Mouse (Mus musculus) CD4-positive helper T cell, adult 2 months (primary cell): ENCODE measurements around the gene Rnf217.

Experiments used
- DNase-seq: peaks from one replicate; pipeline ENCODE4 v3.0.0-alpha.2; 2012; ENCODE audit warnings: low read depth, missing footprints, low spot score

The Rnf217 gene

GRCm38 (mm10) chr10:31501644-31502043, 107.3 kb downstream of the Rnf217 start:
- no peak for DNase-seq

GRCm38 (mm10) chr10:31496931-31497330, 112.1 kb downstream of the Rnf217 start:
- no peak for DNase-seq

- DNase-seq, result no peak
Observed at GRCm38 (mm10) chr10:31495826-31496225, 113.2 kb downstream of the Rnf217 start.

GRCm38 (mm10) chr10:31494296-31494695, 114.7 kb downstream of the Rnf217 start:
- DNase-seq, result no peak

GRCm38 (mm10) chr10:31467043-31467898, 141.7 kb downstream of the Rnf217 start:
- DNase-seq, result no peak

GRCm38 (mm10) chr10:31465840-31466541, 143.0 kb downstream of the Rnf217 start:
- no peak for DNase-seq

- DNase-seq, result no peak
Observed at GRCm38 (mm10) chr10:31465424-31465823, 143.6 kb downstream of the Rnf217 start.

GRCm38 (mm10) chr10:31463044-31463443, 145.9 kb downstream of the Rnf217 start:
- DNase-seq, result no peak

GRCm38 (mm10) chr10:31456806-31457205, 152.2 kb downstream of the Rnf217 start:
- no peak for DNase-seq

- DNase-seq, result no peak
Observed at GRCm38 (mm10) chr10:31447083-31447482, 161.9 kb downstream of the Rnf217 start.

GRCm38 (mm10) chr10:31445291-31446124, 163.5 kb downstream of the Rnf217 start, which contains the start of gene Tpd52l1:
Tpd52l1 (minus strand) TSS chr10:31445958.
- peak; percentile 28 for DNase-seq

- DNase-seq, result no peak
Observed at GRCm38 (mm10) chr10:31444206-31444605, 164.8 kb downstream of the Rnf217 start.
